Mouse (Mus musculus): Measurements from ENCODE around the gene Chmp6.

The Chmp6 gene

GRCm38 (mm10) chr11:119937772-119938502, 24.7 kb downstream of the Chmp6 start:
- no peak for DNase-seq (ENCODE audit: low spot score)

- no peak for DNase-seq (ENCODE audit: low spot score)
Measured at GRCm38 (mm10) chr11:119939073-119939710, 26.0 kb downstream of the Chmp6 start.

GRCm38 (mm10) chr11:119939711-119940106, 26.5 kb downstream of the Chmp6 start:
- DNase-seq (ENCODE audit: low spot score), result no peak

- DNase-seq (ENCODE audit: low spot score), result no peak
Measured at GRCm38 (mm10) chr11:119940142-119940541, 26.9 kb downstream of the Chmp6 start.

- no peak for DNase-seq (ENCODE audit: low spot score)
Measured at GRCm38 (mm10) chr11:119941794-119942193, 28.6 kb downstream of the Chmp6 start.

- no peak for DNase-seq (ENCODE audit: low spot score)
Measured at GRCm38 (mm10) chr11:119942201-119942726, 29.0 kb downstream of the Chmp6 start.

GRCm38 (mm10) chr11:119942727-119943427, 29.6 kb downstream of the Chmp6 start, which contains the start of gene Baiap2:
Baiap2 (plus strand) TSS chr11:119942763.
- peak; percentile 91 for DNase-seq (ENCODE audit: low spot score)

GRCm38 (mm10) chr11:119943428-119943988, 30.3 kb downstream of the Chmp6 start:
- peak; percentile 9 for DNase-seq (ENCODE audit: low spot score)

- DNase-seq (ENCODE audit: low spot score), result no peak
Measured at GRCm38 (mm10) chr11:119945343-119945742, 32.1 kb downstream of the Chmp6 start.

GRCm38 (mm10) chr11:119947426-119947825, 34.2 kb downstream of the Chmp6 start:
- DNase-seq (ENCODE audit: low spot score), result no peak

GRCm38 (mm10) chr11:119947897-119948296, 34.7 kb downstream of the Chmp6 start:
- DNase-seq (ENCODE audit: low spot score), result no peak

- DNase-seq (ENCODE audit: low spot score), result no peak
Measured at GRCm38 (mm10) chr11:119948305-119948704, 35.1 kb downstream of the Chmp6 start.

- DNase-seq (ENCODE audit: low spot score), result no peak
Measured at GRCm38 (mm10) chr11:119948803-119949202, 35.6 kb downstream of the Chmp6 start.

GRCm38 (mm10) chr11:119950535-119950934, 37.3 kb downstream of the Chmp6 start:
- no peak for DNase-seq (ENCODE audit: low spot score)

- no peak for DNase-seq (ENCODE audit: low spot score)
Measured at GRCm38 (mm10) chr11:119951326-119951725, 38.1 kb downstream of the Chmp6 start.

GRCm38 (mm10) chr11:119952429-119953224, 39.4 kb downstream of the Chmp6 start:
- no peak for DNase-seq (ENCODE audit: low spot score)

- no peak for DNase-seq (ENCODE audit: low spot score)
Measured at GRCm38 (mm10) chr11:119954233-119954632, 41.0 kb downstream of the Chmp6 start.

- DNase-seq (ENCODE audit: low spot score), result peak; percentile 22
Measured at GRCm38 (mm10) chr11:119954749-119955337, 41.6 kb downstream of the Chmp6 start.

- DNase-seq (ENCODE audit: low spot score), result no peak
Measured at GRCm38 (mm10) chr11:119955432-119955831, 42.2 kb downstream of the Chmp6 start.

- DNase-seq (ENCODE audit: low spot score), result no peak
Measured at GRCm38 (mm10) chr11:119956590-119956989, 43.3 kb downstream of the Chmp6 start.

GRCm38 (mm10) chr11:119958856-119959255, 45.6 kb downstream of the Chmp6 start:
- DNase-seq (ENCODE audit: low spot score), result no peak
